Mouse (Mus musculus): ENCODE results near the gene Fmn2. TPM values are rescaled to one million over a fixed set of nuclear protein-coding genes. Genes with fewer than 3 reads are reported as not detected.
A peak's percentile ranks its signal among the peaks of the same experiment; 100 is the strongest.

Gene Fmn2
- total RNA-seq, 2 experiments from 2014 or later: 0.14 to 0.19 TPM

DNA sequence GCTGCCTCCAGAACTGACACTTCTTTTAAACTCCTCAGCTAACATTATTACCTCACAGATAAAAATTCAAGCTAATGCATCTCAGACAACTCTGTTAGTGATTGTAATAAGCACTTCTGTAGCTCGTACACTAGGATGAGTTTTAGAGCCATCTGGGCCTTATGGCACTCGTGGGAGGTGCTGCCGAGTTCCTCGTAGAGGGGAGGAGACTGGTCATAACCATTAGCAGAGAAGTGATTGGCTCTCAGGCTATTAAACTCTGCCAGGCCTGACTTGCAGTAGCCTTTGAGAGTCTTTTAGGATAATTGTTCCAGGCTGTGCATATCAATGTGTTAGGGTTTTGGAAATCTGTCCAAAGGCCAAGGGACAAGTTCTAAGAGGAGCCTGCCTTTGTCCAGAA, 55.6 kb downstream of the Fmn2 start:
- no peak for DNase-seq (ENCODE audit: low spot score)

DNA sequence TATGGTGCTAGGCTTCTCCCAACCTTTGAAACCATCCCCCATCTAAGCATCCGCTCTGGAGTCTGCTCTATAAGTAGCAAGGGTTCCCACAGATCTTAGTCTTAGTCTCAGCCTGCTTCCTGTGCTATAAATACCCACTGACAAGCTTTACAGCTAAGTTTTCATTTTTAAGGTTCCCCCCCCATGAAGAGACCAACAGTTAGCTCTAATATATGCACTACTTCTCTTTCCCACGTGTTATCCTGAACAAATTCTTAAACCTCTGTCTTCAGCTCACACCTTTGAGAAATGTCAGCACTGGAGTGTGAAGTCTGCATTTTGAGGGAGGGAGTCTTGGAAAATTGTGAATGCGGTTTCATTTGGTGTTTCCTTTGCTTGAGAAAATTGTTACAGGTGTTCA, 56.2 kb downstream of the Fmn2 start:
- no peak for DNase-seq (ENCODE audit: low spot score)

DNA sequence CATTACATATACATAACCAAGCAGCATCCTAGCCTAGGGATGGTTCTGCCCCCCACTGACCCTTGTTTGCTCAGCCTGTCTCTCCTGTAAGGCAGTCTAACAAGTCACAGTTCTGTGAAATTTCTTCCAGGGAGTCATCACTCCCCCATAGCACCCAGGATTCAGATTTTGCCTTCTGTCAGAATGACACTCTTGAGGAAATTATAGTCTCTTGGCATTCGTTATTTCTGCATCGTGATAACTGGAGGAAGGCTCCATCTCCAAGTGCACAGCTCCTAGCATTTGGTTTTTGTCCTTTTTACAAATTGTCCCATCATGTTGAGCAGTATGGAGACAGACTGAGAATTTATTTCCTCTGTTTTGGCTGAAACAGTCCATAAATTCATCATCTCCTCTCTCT, 56.9 kb downstream of the Fmn2 start:
- no peak for DNase-seq (ENCODE audit: low spot score)

DNA sequence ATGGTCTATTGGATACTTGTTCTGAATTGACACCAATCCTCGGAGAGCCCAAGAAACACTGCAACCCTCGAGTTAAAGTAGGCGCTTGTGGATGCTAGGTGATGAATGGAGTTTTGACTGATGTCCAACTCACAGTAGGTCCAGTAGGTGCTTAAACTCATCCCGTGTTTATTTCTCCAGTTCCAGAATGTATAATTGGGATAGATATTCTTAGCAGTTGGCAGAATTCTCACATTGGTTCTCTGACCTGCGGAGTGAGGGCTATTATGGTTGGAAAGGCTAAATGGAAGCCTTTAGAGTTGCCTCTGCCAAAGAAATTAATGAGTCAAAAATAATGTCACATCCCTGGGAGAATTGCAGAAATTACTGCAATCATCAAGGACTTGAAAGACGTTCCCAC, 62.9 kb downstream of the Fmn2 start:
- no peak for DNase-seq (ENCODE audit: low spot score)

DNA sequence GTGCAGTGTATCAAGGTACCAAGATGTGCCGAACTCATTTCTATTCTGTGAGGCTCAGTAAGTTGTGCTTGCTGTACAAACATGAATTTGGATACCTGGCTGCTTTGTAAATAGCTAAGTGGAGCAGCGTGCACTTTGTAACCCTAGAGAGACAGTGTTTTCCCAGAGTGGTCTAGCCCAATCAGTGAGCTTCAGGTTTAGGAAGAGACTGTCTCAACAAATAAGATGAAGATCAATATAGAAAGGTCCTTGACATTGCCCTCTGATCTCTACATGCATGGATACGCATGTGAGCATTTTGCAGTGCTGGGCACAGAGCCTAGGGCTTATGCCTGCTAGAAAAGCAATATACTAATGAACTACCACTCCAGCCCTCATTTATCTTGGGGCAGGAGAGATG, 67.0 kb downstream of the Fmn2 start:
- DNase-seq (ENCODE audit: low spot score): no peak

DNA sequence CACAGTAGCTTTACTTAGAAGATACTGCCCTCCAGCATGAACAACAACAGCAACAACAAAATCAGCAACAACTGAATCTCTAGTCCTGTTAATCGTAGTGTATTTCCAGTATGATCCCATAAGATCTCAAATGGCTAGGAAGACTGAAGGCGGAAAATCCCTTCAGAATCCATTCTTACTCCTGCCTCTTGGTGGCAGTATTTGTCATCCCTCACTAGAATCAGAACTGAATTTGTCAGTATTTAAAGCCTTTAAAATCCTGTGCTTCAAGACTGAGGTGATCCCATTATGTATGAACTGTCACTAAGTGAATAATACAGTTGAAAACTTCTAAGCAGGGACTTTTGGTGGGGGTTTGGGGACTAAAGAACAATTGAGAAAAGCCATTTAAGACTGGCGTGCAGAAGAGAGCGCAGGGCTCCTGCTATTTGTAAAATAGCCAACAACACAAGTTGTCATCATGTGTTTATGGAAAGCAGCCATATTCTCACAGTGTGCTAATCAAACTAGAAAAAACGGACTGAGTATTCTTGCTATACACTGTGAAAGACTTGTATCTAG, 90.9 kb downstream of the Fmn2 start:
- DNase-seq (ENCODE audit: low spot score): peak; percentile 6

DNA sequence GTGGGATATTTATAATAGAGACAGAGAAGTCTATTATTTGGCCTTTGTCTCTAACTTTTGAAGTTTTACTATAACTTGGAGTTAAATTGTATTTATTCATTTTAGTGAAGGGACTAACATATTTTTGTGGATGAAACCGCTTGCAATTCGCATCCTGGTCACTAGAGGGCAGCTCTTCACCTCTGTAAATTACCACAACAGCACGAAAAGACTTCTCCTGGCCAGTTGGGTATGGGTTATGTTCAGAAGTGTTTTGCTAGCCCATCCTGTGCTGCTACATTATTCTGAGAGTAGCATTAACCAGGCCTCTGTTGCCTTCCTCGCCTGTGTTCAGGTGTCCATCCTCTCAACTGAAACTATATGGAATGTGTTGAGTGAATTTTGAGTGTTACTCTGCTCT, 93.4 kb downstream of the Fmn2 start:
- DNase-seq (ENCODE audit: low spot score): peak; percentile 39

DNA sequence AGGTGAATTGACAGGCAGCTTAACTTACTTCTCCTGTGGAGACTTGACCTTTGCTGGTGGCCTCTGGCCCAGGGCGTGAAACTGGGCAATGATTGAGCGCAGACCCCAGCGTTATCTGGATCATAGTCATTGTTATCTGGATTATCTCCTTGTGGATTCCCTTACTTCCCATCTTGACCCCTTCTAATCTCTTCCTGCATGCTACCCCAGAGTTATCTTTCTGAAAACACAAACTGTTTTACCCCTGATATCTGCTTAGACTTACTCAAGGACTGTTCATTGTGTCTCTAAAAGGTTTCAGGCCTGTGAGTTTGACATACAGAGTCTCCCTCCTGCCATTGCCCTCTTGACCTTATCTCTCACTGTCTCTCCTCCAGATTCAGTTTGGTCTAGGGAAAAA, 95.9 kb downstream of the Fmn2 start:
- no peak for DNase-seq (ENCODE audit: low spot score)

DNA sequence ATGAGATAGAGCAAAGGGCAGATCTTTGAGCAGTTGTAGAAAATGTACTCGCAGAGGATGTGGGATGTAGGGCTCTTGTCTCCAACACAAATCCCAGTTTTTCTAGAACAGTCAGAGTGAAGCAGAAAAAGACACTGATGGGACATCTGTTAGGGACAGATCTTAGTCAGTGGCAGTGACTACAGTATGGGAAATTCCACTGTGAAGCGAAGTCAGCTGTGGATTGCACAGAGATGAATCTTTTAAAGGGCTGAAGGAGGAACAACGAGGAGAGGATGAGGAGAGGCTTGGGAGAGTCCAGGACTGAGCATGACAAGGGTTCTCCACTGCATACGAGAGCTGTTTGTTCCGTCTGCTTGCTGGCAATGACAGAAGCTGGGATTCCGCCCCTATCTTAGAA, 96.6 kb downstream of the Fmn2 start:
- no peak for DNase-seq (ENCODE audit: low spot score)

DNA sequence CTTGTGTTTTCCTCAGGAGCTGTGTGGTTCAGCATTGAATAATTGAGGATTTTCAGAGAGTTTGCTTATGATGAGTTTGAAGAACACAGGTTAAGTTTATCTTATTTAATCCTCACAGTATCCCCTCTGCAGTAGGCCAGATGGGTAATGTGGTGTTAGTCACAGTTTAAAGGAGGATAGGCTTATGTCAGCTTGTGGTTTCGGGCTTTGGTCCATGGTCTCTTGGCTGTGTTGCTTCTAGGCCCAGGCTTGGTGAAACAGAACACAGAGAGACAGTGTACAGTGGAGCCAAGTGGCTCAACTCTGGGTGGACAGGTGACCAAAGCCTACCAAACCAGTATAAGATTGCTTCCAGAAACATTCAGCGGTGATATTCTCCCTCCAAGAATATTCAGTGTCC, 98.4 kb downstream of the Fmn2 start:
- DNase-seq (ENCODE audit: low spot score): no peak

DNA sequence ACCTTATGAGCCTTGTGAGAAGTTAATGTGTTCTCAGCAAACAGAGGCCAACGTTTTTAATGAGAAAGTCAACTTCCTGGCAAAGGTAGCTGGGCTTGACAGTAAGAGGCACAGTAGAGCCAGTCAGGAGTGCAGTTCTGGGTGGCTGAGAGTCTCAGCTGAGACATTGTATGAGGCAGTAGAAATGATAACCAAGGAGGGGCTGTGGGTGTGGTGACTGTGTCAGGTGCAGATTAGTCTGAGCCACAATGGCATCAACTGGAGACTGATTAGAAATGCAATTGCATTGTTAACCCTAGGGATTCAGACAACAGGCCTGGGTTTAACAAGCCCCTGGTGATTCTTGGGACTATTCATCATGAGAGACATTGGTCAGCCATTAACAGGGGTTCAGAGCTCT, 99.0 kb downstream of the Fmn2 start:
- DNase-seq (ENCODE audit: low spot score): no peak

DNA sequence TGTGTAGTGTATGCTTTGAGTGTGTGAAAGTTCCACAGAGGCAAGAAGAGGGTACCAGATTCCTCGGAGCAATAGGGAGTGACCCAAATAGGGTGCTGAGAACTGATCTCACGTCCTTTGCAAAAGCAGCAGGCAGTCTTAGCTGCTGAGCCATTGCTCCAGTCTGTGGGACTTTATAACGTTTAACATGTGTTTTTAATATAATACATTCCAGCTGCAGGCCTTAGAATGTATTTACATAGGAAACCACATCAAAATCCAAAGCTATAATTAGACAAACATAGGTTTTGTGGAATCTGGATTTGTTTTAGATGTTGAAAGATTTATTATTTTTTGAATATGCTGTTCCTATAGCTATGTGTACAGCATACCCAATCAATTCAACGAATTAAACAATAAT, 115.7 kb downstream of the Fmn2 start:
- DNase-seq (ENCODE audit: low spot score): no peak

DNA sequence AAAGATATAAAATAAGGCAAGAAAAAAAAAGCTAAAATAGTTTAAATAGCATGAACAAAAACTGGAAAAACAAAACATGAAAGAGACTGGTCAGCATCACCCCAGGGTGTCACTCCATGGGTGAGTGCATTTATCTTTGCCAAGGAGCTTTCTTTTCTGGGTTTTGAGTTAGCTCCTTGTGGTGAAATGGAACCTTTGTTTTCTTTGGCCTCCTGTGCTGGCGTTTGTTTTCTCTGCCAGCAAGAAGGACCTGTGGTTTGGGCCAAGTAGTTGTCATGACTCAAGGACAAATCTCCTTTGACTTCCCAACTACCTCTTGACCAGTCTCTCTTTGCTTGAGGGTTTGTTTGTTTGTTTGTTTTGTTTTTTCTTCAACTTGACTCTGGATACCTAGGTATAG, 119.9 kb downstream of the Fmn2 start:
- DNase-seq (ENCODE audit: low spot score): no peak

DNA sequence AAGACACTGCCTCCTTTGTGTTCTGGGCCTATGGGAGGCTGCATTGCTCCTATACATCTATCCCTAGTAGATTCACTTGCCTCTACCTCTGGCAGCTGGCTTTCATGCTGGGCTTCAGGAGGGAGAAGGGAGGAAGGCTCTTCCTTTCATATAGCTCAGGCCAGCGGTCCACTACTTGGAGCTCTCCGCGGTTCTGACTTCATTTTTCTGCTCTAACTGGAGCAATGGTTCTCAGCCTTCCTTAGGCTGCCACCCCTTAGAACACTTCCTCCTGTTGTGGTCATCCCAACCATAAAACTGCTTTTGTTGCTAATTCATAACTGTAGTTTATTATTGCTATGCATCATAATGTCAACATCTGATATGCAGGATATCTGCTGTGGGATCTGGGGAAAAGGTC, 121.4 kb downstream of the Fmn2 start:
- DNase-seq (ENCODE audit: low spot score): no peak

DNA sequence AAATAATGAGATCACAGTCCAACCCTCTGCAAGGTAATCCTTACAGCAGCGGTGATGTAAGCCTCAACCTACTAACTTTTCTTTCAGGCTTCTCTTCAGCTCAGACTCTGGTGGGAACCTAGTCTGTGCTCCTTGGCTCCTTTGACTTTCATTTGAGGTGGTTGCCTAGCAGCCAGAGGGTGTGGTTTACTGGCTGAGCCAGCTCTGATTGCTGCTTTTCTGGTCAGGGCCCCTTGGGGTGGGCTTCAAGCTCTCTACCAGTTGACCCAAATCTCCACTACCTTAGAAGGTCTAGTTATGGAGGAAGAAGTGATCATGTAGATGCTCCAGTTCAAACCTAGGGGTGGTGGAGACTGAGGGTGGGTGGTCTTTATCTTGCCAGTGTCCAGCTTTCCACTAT, 128.4 kb downstream of the Fmn2 start:
- no peak for DNase-seq (ENCODE audit: low spot score)

DNA sequence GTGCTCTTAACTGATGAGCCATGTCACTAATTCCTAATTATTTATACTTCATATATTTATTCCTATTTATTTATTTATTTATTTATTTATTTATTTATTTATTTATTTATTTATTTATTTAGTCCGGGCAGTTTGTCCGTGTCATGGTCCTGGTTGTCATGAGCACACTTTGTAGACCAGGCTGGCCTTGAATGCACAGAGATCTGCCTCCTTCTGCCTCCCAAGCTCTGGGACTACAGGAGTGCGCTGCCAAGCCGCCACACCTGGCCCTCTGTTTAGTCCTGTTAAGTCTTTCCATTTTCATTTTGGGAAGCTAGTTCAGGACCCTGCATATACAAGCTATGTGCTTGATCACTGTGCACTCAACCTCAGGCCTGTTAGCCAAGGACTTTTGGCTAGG, 134.7 kb downstream of the Fmn2 start:
- no peak for DNase-seq (ENCODE audit: low spot score)

DNA sequence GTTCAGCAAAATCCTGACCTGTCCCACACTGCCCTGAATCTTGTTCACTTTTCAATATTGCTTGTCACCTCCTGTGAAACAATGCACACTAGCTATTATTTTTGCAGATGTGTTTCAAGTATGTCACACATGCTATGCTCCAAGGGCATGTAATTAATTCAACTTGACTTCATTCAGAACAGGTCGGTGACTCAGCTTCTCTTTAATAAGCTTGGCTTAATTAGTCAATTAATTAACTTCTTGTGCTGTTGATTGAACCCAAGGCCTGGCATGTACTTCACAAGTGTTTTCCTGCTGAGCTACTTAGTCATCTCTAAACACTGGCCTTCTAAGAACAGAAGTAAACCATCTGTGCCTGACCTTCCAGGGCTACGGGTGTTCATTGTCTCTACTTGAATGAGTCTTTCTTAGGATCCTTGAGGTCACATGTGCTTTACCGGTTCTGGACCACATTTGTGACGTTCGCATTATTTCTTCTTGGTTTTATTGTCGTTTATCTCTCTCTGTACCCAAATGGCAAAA, 136.0 kb downstream of the Fmn2 start:
- no peak for DNase-seq (ENCODE audit: low spot score)

DNA sequence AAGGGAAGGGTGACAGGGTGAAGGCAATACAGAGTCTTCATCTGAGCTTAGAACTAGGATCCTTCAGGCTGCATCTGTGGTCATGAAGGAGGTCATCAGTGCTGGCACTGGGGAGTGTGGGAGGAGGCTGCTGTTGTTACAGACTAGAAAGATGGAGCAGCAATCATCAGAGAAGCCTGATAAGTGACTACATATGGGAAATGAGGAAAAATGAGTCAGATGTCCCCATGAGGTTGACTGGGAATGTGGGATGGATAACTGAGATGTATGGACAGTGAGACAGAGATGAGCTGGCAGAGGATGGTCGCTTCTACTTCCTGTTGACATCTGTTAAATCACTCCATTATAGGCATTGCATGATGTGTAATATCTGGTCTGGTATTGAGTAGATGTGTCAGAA, 139.3 kb downstream of the Fmn2 start:
- no peak for DNase-seq (ENCODE audit: low spot score)

DNA sequence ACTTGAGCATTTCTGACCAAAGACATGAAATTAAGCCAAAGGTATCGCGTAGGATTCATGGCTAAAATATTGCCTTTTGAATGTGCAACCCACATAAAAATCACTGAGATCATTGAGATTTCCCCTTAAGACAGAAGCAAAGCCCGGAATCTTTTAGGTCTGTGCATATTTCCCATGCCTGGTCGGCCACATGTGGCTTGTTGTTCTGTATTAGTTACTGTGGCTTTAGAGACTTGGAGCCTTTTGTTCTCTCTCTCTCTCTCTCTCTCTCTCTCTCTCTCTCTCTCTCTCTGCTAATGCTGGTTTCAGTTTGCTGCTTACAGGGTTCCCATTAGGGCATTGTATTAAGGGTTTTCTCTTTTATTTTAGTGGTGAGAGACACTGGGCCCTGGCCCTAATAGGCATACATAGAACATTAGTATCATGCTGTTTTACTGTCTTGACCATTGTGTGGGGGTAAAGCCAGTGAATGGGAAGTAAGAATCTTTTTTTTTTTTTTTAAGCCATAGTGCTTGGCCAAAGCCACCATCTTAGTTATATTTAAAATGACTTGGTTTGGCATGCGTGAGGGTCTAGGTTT, 141.9 kb downstream of the Fmn2 start:
- no peak for DNase-seq (ENCODE audit: low spot score)

DNA sequence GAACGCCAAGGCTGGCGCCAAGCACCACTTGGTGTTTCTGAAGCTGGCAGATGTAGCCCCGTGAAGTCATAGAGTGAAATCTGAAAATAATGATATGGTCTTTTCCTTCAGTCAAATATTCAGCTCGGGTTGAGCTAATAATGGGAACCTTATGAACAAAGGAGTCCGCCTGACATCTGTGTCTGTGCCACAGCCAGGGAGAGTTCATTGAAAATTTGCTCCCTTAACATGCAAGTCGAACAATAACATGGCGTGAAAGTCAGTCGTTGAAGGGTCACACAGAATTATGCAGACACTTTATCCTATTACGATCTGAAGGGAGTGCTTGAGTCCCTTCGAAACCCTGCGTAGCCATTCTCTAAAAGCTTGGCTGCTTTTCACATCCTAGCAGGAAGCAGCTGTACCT, 147.8 kb downstream of the Fmn2 start:
- no peak for DNase-seq (ENCODE audit: low spot score)

DNA sequence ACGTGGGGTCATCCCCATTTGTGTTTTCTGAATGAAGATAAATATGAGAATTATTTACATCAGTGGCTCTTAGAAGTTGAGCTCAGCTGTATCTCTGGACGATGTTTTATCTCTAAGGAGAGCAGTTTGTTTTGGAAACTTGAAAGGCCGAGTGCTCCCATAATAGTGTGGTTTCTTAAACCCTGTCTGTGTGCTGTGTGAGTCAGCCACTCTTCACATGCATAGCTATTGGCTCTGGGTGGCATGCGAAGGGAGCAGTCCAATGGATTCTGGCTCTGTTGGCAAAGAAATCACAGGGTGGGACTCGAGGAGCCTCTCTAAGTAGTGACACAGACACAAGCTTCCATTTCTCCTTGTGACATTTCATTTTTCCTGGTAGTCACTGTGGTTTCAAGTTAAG, 152.9 kb downstream of the Fmn2 start:
- DNase-seq (ENCODE audit: low spot score): no peak

DNA sequence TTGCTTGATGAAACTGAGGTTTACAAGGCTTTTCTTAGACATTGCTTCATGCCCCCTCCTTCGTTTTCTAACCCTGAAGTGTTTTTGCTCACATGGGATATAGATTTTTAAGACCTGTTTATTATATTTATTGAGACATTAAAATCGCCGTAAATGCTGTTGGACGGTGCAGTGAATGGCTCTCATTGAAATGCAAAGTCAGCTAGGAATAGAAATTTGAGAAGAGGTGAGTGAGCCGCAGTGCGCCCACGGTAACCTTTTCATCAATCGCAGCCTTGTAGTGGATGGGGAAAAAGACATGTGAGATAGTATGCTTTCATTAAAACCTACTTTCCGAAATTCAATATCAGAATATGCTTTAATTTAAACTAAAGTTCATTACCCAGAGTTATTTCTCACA, 153.7 kb downstream of the Fmn2 start:
- no peak for DNase-seq (ENCODE audit: low spot score)

DNA sequence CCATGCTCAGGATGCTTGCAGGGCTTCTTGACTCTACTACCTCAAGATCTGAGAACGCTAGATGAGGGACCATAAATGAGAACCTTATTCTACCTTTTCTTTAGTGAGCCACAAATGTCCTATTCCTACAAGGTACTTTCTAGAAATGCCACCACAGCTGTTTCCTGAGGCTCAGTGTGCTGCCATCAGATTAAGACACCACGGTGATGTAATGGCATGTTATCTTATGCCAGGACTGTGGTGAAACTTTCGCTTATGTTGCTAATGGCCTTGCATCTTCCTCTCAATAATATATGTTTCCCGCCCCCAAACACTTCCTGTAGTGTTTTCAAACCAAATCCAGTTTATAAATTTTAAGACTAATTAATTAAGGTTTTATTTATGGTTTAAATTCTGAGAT, 154.9 kb downstream of the Fmn2 start:
- DNase-seq (ENCODE audit: low spot score): no peak
